Mouse (Mus musculus) cortical plate, adult 2 months (tissue): ENCODE measurements around the gene Nutf2.

ENCODE experiments used
- CTCF ChIP-seq: fragments of 200-500 bp; IDR thresholded peaks from 2 replicates; pipeline ENCODE4 v1.5.1; 2011; ENCODE audit warnings: mild to moderate bottlenecking, control low read depth, low read length; ENCODE audit not compliant: insufficient read depth; ENCODE audit errors: extremely low read depth
- POLR2A ChIP-seq: fragments of 200-500 bp; IDR thresholded peaks from 2 replicates; pipeline ENCODE4 v1.6.1; 2011; ENCODE audit warnings: mild to moderate bottlenecking, low read length, control low read depth; ENCODE audit not compliant: insufficient read depth; ENCODE audit errors: extremely low read depth

DNA sequence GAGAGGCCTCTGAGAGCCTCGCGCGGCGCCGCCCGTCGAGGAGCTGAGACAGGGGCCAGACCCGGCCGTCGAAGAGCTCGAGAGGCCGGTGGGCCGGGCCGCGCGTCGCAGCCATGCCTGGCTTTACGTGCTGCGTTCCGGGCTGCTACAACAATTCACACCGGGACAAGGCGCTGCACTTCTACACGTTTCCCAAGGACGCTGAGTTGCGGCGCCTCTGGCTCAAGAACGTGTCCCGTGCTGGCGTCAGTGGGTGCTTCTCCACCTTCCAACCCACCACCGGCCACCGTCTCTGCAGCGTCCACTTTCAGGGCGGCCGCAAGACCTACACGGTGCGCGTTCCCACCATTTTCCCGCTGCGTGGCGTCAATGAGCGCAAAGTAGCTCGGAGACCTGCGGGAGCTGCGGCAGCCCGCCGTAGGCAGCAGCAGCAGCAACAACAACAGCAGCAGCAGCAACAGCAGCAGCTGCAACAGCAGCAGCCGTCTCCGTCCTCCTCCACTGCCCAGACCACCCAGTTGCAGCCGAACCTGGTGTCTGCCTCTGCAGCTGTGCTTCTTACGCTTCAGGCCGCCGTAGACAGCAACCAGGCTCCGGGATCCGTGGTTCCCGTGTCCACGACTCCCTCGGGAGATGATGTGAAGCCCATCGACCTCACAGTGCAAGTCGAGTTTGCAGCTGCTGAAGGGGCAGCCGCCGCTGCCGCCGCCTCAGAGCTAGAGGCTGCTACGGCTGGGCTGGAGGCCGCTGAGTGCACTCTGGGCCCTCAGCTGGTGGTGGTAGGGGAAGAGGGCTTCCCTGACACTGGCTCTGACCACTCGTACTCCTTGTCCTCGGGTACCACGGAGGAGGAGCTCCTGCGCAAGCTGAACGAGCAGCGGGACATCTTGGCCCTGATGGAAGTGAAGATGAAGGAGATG, 4.9 kb upstream of the Nutf2 start:
- TF ChIP-seq CTCF (no peak), POLR2A (no peak)
